Mouse (Mus musculus) cerebral cortex, adult 2 months (tissue): ENCODE results near the gene Gm43064.

Experiments
- WGBS: fragments of 180-500 bp; shearing (Covaris S2); methylation state at CpG from one replicate; pipeline ENCODE4 v1.1.7; 2018; 5-methylcytosine and 5-hydroxymethylcytosine counted together

Gene Gm43064

GRCm38 (mm10) chr3:103799507-103799906 lies 9.9 kb upstream of the Gm43064 start:
- 90% methylated on average over 2 of the region's 2 CpGs for WGBS

DNA sequence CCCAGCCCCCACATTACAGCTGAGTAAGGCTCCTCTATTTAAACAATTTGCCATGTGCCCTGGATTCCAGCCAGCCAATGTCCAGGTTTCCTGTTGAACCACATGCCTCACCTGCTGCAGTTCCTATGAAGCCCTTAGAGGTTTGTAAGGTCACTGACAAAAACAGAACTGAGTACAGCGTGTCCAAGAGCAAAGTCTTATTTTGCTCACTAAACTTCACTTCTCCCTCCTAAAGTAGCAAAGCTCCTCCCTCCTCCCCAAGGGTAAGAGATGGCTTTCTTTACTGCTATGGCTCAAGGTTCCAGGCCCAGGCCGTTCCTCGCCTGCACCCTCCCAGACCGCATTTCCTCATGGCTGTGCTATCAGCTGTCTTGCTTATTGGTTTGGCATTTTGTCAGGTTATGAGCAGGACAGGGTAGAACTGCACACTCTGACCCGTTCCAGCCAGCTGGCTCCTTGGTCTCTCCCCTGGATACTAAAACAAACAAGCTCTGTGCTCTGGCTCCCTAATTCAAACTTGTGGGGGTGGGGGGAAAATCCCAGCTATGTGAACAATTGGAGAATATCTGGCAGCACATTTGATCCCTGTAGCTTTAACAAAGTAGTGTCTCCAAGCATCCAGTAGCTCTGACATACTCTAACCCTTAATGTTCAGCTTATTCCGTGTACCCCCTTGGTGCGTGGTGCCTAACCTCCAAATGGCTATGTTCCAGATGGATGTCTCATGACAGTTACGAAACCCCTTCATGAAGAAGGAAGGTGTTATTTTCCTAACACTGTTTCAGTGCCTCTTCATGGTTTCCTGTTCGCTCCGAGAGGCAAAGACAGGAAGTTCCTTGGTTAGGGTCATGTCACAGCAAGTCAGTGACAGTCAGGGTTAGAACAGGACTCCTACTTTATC lies 7.5 kb upstream of the Gm43064 start:
- 49% methylated on average over 10 of the region's 10 CpGs for WGBS

GRCm38 (mm10) chr3:103802861-103803260 lies 6.5 kb upstream of the Gm43064 start:
- WGBS: 68% methylated on average over 8 of the region's 8 CpGs

- WGBS: 92% methylated on average over 1 of the region's 1 CpGs
Measured at GRCm38 (mm10) chr3:103805671-103806070, 3.7 kb upstream of the Gm43064 start.

DNA sequence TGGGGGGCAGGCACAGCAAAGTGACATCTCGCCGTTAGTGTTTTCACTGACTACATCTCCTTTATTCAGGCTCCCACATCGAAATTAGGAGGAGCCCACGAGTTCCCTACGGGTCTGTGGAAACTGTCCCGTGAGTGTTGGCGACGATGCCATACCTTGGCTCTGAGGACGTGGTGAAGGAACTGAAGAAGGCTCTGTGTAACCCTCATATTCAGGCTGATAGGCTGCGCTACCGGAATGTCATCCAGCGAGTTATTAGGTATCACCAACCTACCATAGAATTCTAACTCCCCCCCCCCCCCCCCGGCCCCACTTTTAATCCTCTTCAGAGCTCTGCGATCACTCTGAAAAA lies 402 bp downstream of the Gm43064 start:
- WGBS: under 1% methylated on average over 14 of the region's 14 CpGs

DNA sequence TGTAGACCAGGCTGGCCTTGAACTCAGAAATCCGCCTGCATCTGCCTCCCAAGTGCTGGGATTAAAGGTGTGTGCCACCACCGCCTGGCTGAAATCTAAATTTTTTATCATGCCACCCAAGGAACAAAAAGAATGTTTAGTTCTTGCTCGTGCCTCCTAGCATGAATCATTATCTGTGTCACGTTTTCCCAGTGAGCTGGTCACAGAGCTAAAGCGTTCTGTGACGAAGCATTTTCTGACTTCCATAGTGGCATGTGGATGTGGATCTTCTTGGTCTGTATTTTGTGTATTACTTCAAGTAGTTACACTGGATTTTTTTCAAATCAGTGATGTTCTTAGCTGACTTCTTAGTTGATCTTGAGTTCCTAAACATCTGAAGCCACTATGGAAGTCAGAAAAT lies 1.6 kb downstream of the Gm43064 start:
- 87% methylated on average over 6 of the region's 6 CpGs for WGBS

DNA sequence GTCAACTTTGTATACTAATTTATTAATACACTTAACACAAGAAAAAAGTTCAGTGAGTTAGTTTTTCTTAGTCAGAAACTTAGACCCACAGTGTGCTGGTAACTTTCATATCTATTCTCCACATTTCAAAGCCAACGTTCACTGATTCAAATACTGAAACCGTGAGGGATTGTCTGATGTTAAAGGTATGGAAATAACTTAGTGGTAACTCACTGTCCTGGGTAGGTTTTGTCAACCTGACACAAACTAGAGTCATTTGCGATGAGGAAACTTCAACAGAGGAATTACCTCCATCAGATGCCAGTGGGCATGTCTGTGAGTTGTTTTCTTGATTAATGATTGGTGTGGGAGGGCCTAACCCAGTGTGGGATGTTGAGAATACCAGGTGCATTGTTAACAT lies 19.7 kb downstream of the Gm43064 start:
- 94% methylated on average over 3 of the region's 3 CpGs for WGBS

DNA sequence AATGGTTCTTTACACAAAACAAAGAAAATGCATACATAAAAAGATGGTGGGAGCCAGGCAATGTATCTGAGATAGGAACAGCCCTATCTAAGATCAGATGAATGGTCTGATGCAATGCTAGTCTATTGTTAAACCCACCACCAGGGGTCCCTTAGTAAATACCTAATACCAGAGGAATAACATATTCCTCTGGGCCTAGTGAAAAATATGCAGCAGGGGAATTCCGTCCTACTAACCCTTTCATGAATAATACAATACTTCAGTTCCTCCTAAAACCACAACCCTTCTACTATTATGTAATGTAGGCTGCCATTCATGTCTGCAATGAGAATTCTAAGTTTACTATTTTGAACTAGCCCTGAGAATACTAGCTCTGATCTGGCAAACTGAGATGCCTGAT lies 21.3 kb downstream of the Gm43064 start:
- WGBS: 78% methylated on average over 1 of the region's 1 CpGs

GRCm38 (mm10) chr3:103831146-103831545 lies 21.8 kb downstream of the Gm43064 start:
- 77% methylated on average over 7 of the region's 7 CpGs for WGBS

DNA sequence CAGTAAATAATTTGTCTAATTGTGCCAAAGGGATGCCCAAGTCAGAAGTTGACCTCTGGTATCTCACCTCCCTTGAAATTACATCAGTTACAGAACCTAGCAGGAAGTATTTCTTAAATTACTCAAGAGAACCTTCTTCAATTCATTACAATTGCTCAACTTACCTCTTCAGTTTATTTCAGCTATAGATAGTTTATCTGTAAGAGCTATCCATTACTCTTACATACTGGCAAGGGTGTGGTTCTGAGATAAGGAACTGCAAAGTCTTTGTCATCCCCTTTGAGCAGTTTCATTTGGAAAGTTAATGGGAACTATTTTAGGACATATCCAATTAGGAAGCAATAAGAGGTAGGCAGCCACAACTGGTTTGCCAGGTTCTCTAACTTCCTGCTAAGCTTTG lies 23.1 kb downstream of the Gm43064 start, which contains the start of gene Bcl2l15:
Gene Bcl2l15, plus strand, starts transcription at position 176 of the 400 bp plus-strand sequence.

GRCm38 (mm10) chr3:103834001-103834400 lies 24.6 kb downstream of the Gm43064 start:
- 88% methylated on average over 2 of the region's 2 CpGs for WGBS

DNA sequence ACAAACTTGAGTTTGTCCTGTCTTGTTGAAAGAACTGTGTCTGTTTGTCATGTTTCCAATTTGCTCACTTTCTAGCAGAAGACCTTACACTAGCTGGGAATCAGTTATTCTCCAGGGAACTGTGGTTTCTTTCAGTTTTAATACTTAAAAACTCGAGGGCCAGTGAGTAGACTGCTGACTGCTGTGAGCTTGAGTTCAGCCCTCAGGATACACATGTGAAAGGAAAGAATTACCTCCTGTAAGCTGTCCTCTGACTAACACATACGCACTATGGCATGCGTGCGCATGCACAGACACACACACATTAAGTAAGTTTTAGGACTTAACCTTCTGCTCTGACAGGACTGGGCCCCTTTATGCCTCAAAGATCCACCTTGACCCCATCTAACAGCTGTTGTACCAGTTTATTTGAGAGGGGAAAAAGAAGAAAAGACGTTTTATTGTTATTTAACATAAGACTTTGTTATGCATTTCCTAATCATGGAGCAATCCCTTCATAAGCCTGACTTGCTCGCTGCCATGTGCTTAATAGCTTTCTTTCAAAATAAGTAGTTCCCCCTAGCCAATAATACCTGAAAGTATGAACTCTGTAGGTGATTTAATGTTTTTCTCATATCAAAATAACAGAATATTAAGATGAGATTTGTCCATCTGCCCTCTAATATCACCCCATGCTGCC lies 26.0 kb downstream of the Gm43064 start:
- 81% methylated on average over 6 of the region's 6 CpGs for WGBS

GRCm38 (mm10) chr3:103835951-103836310 lies 26.6 kb downstream of the Gm43064 start:
- 67% methylated on average over 10 of the region's 10 CpGs for WGBS

DNA sequence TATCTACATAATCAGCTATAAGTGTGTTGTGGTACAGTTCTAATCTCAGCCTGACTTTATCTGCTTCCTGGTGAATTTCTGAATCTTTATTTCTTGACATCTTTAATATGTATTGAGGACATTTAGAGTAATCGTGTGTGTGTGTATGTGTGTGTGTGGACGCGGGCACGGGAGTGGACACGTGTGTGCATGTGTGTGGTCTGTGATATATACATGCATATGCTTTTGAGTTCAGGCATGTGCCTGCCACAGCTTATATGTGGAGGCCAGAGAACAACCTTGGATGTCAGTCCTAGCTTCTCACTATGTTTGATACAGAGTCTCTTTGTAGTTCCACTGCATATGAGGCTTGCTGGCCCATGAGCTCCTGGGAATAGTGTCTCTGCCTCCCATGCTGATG lies 27.1 kb downstream of the Gm43064 start:
- 97% methylated on average over 5 of the region's 5 CpGs for WGBS

GRCm38 (mm10) chr3:103839711-103840110 lies 30.3 kb downstream of the Gm43064 start:
- WGBS: 92% methylated on average over 6 of the region's 6 CpGs

- 87% methylated on average over 3 of the region's 3 CpGs for WGBS
Measured at GRCm38 (mm10) chr3:103840195-103840594, 30.8 kb downstream of the Gm43064 start.

GRCm38 (mm10) chr3:103840946-103841345 lies 31.6 kb downstream of the Gm43064 start:
- 83% methylated on average over 7 of the region's 7 CpGs for WGBS

GRCm38 (mm10) chr3:103850644-103851363 lies 41.4 kb downstream of the Gm43064 start:
- 72% methylated on average over 9 of the region's 9 CpGs for WGBS

GRCm38 (mm10) chr3:103851481-103851880 lies 42.1 kb downstream of the Gm43064 start:
- 74% methylated on average over 6 of the region's 6 CpGs for WGBS

DNA sequence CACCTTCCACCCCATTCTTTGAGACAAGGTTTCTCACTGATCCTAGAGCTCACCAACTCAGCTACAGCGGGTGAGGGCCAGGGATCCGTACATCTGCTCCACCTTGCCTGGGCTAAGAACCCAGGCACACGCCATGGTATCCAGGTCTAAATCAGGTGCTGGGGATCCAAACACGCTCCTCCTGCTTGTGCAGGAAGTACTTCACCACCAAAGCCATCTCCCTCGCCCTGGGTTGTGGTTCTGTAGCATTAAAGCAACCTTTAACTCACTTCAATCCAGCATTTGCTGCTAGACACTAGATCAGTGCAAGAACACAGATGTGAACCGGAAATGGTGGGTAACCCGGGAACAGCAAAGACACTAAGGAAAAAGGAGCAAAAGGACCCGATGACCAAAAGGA lies 42.5 kb downstream of the Gm43064 start:
- WGBS: 89% methylated on average over 8 of the region's 8 CpGs

DNA sequence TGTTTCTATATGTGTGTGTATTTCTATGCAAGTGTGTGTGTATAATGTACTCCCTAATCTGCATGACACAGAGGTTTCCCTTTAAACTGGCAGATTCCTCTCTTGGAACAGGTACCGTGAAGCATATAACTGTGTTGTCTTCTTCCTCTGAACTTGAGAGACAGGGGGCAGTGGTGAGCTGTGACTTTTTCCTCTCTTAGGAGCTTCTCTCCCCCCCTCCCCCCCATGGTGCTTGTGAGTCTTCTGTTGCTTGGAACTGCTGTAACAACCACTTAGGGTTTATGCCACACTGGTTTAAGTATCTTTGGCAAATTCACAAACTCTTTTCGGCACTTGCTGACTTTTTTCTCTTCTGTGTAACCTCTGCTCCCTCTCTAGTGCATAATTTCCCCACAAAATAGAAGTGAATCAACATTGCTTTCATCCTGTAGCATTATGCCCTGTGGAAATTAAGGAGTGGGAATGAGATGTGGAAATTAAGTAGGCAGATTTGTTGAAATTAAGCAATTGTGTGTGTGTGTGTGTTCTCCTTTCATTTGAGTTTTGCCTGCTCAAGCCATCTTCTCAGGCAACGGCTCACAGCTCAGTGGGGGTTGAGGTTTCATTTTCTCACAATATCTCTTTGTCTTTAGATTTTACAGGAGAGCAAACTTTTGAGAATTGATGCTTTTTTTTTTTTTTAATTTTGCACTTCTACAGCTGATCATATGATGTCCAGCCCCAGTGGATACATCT lies 43.4 kb downstream of the Gm43064 start:
- WGBS: 59% methylated on average over 3 of the region's 3 CpGs

DNA sequence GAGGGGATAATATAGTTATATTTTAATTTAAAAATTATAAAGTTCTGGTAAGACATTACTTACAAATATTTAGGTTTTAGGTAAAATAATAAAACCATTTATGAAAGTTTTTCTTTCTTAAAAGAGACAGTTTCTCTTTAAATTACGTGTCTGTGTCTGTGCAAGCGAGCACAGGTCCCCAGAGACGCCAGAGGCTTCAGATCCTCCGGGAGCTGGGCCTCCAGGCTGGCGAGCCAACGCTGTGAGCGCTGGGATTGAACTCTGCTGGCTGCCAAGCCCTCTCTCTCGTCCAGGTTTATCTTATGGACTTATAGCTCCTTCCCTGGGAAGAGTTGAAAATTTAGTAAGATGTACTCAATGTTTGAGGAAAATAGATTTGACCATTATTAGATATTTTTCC lies 44.4 kb downstream of the Gm43064 start:
- WGBS: 84% methylated on average over 8 of the region's 8 CpGs
